8 mouse cellular contexts compared by ENCODE assay signal in the genomic region with DNA sequence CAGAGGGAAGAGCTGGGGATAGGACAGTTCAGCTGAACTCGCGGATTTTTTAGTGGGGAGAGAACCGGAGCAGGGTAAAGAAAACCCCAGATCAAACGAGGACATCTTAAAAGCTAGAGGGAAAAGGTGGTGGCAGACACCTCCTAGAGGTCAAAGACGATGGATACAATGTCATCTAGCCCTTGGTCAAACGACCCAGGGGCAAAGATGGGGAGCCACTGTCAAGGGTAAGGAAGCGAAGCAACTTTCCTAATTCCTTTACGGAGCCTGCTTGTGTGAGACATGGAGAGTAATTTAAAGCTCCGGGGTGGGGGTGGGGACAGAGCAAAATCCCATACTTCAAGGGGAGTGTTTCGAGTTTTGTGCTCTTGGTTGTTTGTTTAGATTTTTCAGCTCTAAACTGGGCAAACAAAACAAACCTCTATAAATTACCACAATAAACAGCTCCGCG. TPM values are rescaled to one million over a fixed set of nuclear protein-coding genes. Genes with fewer than 3 reads are reported as not detected.
DNase-seq lines count a peak whose midpoint lies in the region; ATAC-seq and TF ChIP-seq lines count a peak whose summit lies in the region.

No protein-coding gene starts in this region.

- intact Hi-C loops in heart, postnatal 10 days (cut with DNase I) = loop anchor here (5.0 kb wide), 1 partner anchor 152 kb away; no protein-coding TSS in a partner anchor
- intact Hi-C loops in gastrocnemius, postnatal 36 days (cut with DNase I) = no loop called here

- ATAC-seq in common myeloid progenitor, adult 5-6 weeks (replicated peaks; ENCODE audit: low read depth, poor library complexity, severe bottlenecking) = peak; percentile 13; the same call in 1 of the 2 replicates
- peak; percentile 12; the same call in 1 of the 2 replicates for ATAC-seq in limb, embryonic 14.5 days (ENCODE audit: low FRiP score, low read depth)
- peak; percentile 22; the same call in 1 of the 2 replicates for ATAC-seq in midbrain, embryonic 14.5 days (ENCODE audit: low FRiP score, low TSS enrichment)

- H3K27me3 ChIP-seq in limb, embryonic 14.5 days (ENCODE audit: control insufficient read depth, insufficient read depth, low read length) = no peaks in the 10 kb centered on the region
- no peaks in the 10 kb centered on the region for H3K27me3 ChIP-seq in midbrain, embryonic 14.5 days (ENCODE audit: control insufficient read depth, insufficient read depth, low read length)

- H3K4me3 ChIP-seq in limb, embryonic 14.5 days (replicated peaks; ENCODE audit: low read length) = peak overlapping the region; percentile 62
- H3K4me3 ChIP-seq in midbrain, embryonic 14.5 days (replicated peaks; ENCODE audit: low read depth, low read length) = peak overlapping the region; percentile 53

- H3K36me3 ChIP-seq in limb, embryonic 14.5 days (ENCODE audit: control insufficient read depth, insufficient read depth, low read length) = no peaks in the 10 kb centered on the region
- H3K36me3 ChIP-seq in midbrain, embryonic 14.5 days (ENCODE audit: control insufficient read depth, insufficient read depth, low read length) = no peaks in the 10 kb centered on the region

- no peaks in the 10 kb centered on the region for H3K9me3 ChIP-seq in limb, embryonic 14.5 days (ENCODE audit: control insufficient read depth, low read length)
- H3K9me3 ChIP-seq in midbrain, embryonic 14.5 days (ENCODE audit: control insufficient read depth, low read length) = no peaks in the 10 kb centered on the region

- peaks cover 15% of the 10 kb centered on the region for H3K4me1 ChIP-seq in limb, embryonic 14.5 days (ENCODE audit: control insufficient read depth, insufficient read depth, low read length)
- H3K4me1 ChIP-seq in midbrain, embryonic 14.5 days (ENCODE audit: control insufficient read depth, insufficient read depth, low read length) = peaks cover 18% of the 10 kb centered on the region

- peak; percentile 28; the same call in 1 of the 2 replicates for TF ChIP-seq POLR2A in limb, embryonic 14.5 days (IDR thresholded peaks at IDR 0.05; ENCODE audit: borderline replicate concordance, extremely low read depth, insufficient read depth, insufficient read length)

- H3K9ac ChIP-seq in limb, embryonic 14.5 days (ENCODE audit: low read depth, low read length, severe bottlenecking) = peak overlapping the region; percentile 67
- H3K9ac ChIP-seq in midbrain, embryonic 14.5 days (replicated peaks; ENCODE audit: low read length) = peak overlapping the region; percentile 57

- peak; percentile 9 for DNase-seq in retina, postnatal 7 days (ENCODE audit: low read depth, low spot score)
- no peak for DNase-seq in retina, embryonic 14.5 days (ENCODE audit: low spot score)
- peak; percentile 53 to 64 for DNase-seq in heart, postnatal 10 days
- DNase-seq in limb, embryonic 14.5 days (ENCODE audit: low spot score) = peak; percentile 34
- DNase-seq in midbrain, embryonic 14.5 days = no peak
- DNase-seq in thymus, postnatal 14 days = peak; percentile 58
- no peak for DNase-seq in gastrocnemius, postnatal 36 days

- peak overlapping the region; percentile 83 for H3K4me2 ChIP-seq in limb, embryonic 14.5 days (replicated peaks; ENCODE audit: low read depth, low read length, severe bottlenecking)
- H3K4me2 ChIP-seq in midbrain, embryonic 14.5 days (ENCODE audit: low read length) = peak overlapping the region; percentile 60

- peak overlapping the region; percentile 98 for H3K27ac ChIP-seq in limb, embryonic 14.5 days (replicated peaks; ENCODE audit: low read depth, low read length)
- peak overlapping the region; percentile 94 for H3K27ac ChIP-seq in midbrain, embryonic 14.5 days (replicated peaks; ENCODE audit: low read depth, low read length)

- WGBS in limb, embryonic 14.5 days = under 1% methylated on average over 12 of the region's 12 CpGs
- under 1% methylated on average over 12 of the region's 12 CpGs for WGBS in midbrain, embryonic 14.5 days

RNA-seq across cellular contexts. Expression of gene Bola1, which starts 0.3 kb away (rescaled TPM):
- 21.6 and 38.2 TPM in 2 replicates for total RNA-seq in common myeloid progenitor, adult 5-6 weeks (2017)
- 10 to 100 TPM; 19.3 to 19.6 TPM for total RNA-seq in heart, postnatal 10 days (2021)
- polyA plus RNA-seq in limb, embryonic 14.5 days (2012; rRNA removed) = 38.8 and 43.9 TPM in 2 replicates
- 47.7 and 60.2 TPM in 2 replicates for polyA plus RNA-seq in limb, embryonic 14.5 days (2014; fragmentation: Nextera tagmentation; extraction: Ambion mirVana)
- 63.0 and 69.6 TPM in 2 replicates for polyA plus RNA-seq in midbrain, embryonic 14.5 days (2014; fragmentation: Nextera tagmentation; extraction: Ambion mirVana)
- 10 to 100 TPM; 20.8 to 24.6 TPM for total RNA-seq in gastrocnemius, postnatal 36 days (2021)

RNA-seq across cellular contexts. Expression of gene Hist2h2ab, which starts 0.4 kb away (rescaled TPM):
- total RNA-seq in common myeloid progenitor, adult 5-6 weeks (2017) = 81.8 and 97.7 TPM in 2 replicates
- 10 to 100 TPM; 10.6 to 14.9 TPM for total RNA-seq in heart, postnatal 10 days (2021)
- polyA plus RNA-seq in limb, embryonic 14.5 days (2012; rRNA removed) = 1.7 and 2.7 TPM in 2 replicates
- polyA plus RNA-seq in limb, embryonic 14.5 days (2014; fragmentation: Nextera tagmentation; extraction: Ambion mirVana) = 0.99 and 1.3 TPM in 2 replicates
- not detected in 2 replicates for polyA plus RNA-seq in midbrain, embryonic 14.5 days (2014; fragmentation: Nextera tagmentation; extraction: Ambion mirVana)
- under 1 TPM in 1 of 2 experiments, not detected in 1; 0.92 TPM for total RNA-seq in gastrocnemius, postnatal 36 days (2021)

RNA-seq across cellular contexts. Expression of gene Hist2h2ac, which starts 1.5 kb away (rescaled TPM):
- 2,555 and 2,638 TPM in 2 replicates for total RNA-seq in common myeloid progenitor, adult 5-6 weeks (2017)
- 100 to 1,000 TPM; 103 to 121 TPM for total RNA-seq in heart, postnatal 10 days (2021)
- 11.8 and 14.2 TPM in 2 replicates for polyA plus RNA-seq in limb, embryonic 14.5 days (2012; rRNA removed)
- 7.0 and 8.9 TPM in 2 replicates for polyA plus RNA-seq in limb, embryonic 14.5 days (2014; fragmentation: Nextera tagmentation; extraction: Ambion mirVana)
- polyA plus RNA-seq in midbrain, embryonic 14.5 days (2014; fragmentation: Nextera tagmentation; extraction: Ambion mirVana) = 1.7 and 2.8 TPM in 2 replicates
- total RNA-seq in gastrocnemius, postnatal 36 days (2021) = 10 to 100 TPM in 1 of 2 experiments, 1 to 10 TPM in 1; 9.9 to 10.3 TPM

RNA-seq across cellular contexts. Expression of gene Hist2h2be, which starts 1.7 kb away (rescaled TPM):
- total RNA-seq in common myeloid progenitor, adult 5-6 weeks (2017) = 6.6 and 8.3 TPM in 2 replicates
- 1 to 10 TPM; 4.6 to 5.9 TPM for total RNA-seq in heart, postnatal 10 days (2021)
- 8.5 TPM in 2 replicates for polyA plus RNA-seq in limb, embryonic 14.5 days (2012; rRNA removed)
- polyA plus RNA-seq in limb, embryonic 14.5 days (2014; fragmentation: Nextera tagmentation; extraction: Ambion mirVana) = 5.2 and 7.5 TPM in 2 replicates
- 4.8 and 5.9 TPM in 2 replicates for polyA plus RNA-seq in midbrain, embryonic 14.5 days (2014; fragmentation: Nextera tagmentation; extraction: Ambion mirVana)
- 1 to 10 TPM; 4.5 to 5.3 TPM for total RNA-seq in gastrocnemius, postnatal 36 days (2021)

RNA-seq across cellular contexts. Expression of gene Hist2h3c2, which starts 19.7 kb away (rescaled TPM):
- 96.1 and 129 TPM in 2 replicates for total RNA-seq in common myeloid progenitor, adult 5-6 weeks (2017)
- total RNA-seq in heart, postnatal 10 days (2021) = 10 to 100 TPM; 78.6 to 96.2 TPM
- 74.4 and 95.3 TPM in 2 replicates for polyA plus RNA-seq in limb, embryonic 14.5 days (2012; rRNA removed)
- polyA plus RNA-seq in limb, embryonic 14.5 days (2014; fragmentation: Nextera tagmentation; extraction: Ambion mirVana) = 8.0 and 9.3 TPM in 2 replicates
- polyA plus RNA-seq in midbrain, embryonic 14.5 days (2014; fragmentation: Nextera tagmentation; extraction: Ambion mirVana) = 2.2 and 3.4 TPM in 2 replicates
- total RNA-seq in gastrocnemius, postnatal 36 days (2021) = 1 to 10 TPM; 7.6 to 8.3 TPM

Comparison
In these comparisons a context has a peak if more than half of its experiments do, and no peak if none do; other contexts are left out.
1. DNase-seq: peak in retina, postnatal 7 days (single experiment), heart, postnatal 10 days (2 of 2), limb, embryonic 14.5 days (single experiment) and thymus, postnatal 14 days (single experiment); none in retina, embryonic 14.5 days (single experiment), midbrain, embryonic 14.5 days (single experiment) and gastrocnemius, postnatal 36 days (0 of 2).
2. RNA of gene Hist2h2ab, which starts 0.4 kb away (total RNA-seq): 81.8 to 97.7 TPM in common myeloid progenitor, adult 5-6 weeks and 10.6 to 14.9 TPM in heart, postnatal 10 days; 0.92 TPM in gastrocnemius, postnatal 36 days; every median in the first group is over 4 times any median in the second.
3. RNA of gene Hist2h2ac, which starts 1.5 kb away (total RNA-seq): 2,555 to 2,638 TPM in common myeloid progenitor, adult 5-6 weeks; 103 to 121 TPM in heart, postnatal 10 days and 9.9 to 10.3 TPM in gastrocnemius, postnatal 36 days; every median in the first group is over 10 times any median in the second.
4. Peak in every context shown above with its lines, with median percentiles within 50 percentile points of each other: ATAC-seq.